Mouse (Mus musculus) lung, adult 2 months (tissue): Measurements from ENCODE around the gene Shc3.

ENCODE experiments used
- CTCF ChIP-seq: fragments of 200-500 bp; IDR thresholded peaks from 2 replicates; pipeline ENCODE4 v1.5.1; 2011; ENCODE audit warnings: mild to moderate bottlenecking, low read length, control low read depth; ENCODE audit not compliant: insufficient read depth
- POLR2A ChIP-seq: fragments of 200-500 bp; IDR thresholded peaks from 2 replicates; pipeline ENCODE4 v1.6.1; 2011; ENCODE audit warnings: low read depth, mild to moderate bottlenecking, control low read depth, low read length, borderline replicate concordance; ENCODE audit errors: extremely low read depth

DNA sequence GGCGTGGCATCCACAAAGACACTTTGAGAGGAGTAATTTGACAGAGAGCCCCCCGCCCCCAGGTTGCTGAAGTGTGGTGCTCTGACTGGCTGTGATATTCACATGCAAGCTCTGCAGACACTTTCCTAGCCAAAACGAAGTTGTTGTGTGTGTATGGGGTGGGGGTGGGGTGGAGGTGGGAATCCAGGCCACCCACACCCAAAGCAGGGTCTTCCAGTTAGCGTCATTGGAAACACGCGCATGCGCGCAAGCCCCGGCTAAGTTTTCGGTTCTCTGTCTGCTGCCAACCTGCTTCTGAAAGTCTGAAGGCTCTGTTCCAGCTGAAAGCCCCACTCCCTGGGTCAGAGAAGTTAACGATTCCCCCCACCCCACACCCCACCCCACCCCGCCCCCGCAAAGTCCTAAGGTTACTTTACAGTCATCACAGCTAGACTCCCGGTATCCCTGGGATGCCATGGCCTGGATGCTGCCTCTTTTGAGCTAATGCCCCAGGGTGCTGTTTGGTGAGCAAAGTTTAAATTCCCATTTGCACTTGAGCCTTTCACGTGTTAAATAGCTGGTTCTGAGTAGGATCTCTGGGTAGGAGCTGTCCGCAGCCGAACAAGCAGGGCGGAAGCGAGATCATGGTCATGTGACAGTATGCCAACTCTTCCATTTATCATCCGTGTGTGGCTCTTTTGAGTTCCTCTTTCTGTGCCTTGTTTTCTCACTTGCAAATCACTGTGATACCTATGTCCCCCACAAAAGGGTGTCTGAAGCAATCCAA, 168.3 kb downstream of the Shc3 start:
- TF ChIP-seq POLR2A (no peak), CTCF (no peak)
